ENCODE assay signal across 8 mouse cellular contexts in the genomic region with DNA sequence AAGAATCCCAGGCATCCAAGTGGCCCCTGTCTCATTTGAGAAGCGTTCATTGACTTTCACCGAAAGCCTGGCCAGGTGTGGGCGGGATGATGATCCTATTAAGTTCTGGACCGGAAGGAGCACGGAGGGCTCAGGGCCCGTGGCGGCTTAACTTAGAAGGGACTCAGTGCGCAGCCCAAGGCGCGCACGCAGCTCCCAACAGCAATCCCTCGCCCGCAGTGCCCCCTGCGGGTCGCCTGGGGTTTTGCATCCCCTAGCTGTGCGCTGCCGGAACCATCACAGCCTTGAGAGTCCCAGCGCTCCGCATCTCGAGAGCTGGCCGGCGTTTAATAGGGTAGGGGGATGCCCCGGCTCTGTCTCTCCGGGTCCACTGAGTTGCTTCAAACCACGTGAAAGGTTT. TPM values are rescaled to one million over a fixed set of nuclear protein-coding genes. Genes with fewer than 3 reads are reported as not detected.
DNase-seq lines count a peak whose midpoint lies in the region; ATAC-seq lines count a peak whose summit lies in the region.

No protein-coding gene starts in this region.

- H3K9me3 ChIP-seq in intestine, embryonic 15.5 days, result no peaks in the 10 kb centered on the region
- H3K9me3 ChIP-seq in midbrain, embryonic 10.5 days (replicated peaks), result no peaks in the 10 kb centered on the region

- H3K9ac ChIP-seq in intestine, embryonic 15.5 days, result peak overlapping the region; percentile 47; the same call in 1 of the 2 replicates

- H3K4me3 ChIP-seq in intestine, embryonic 15.5 days (replicated peaks), result peak overlapping the region; percentile 40
- H3K4me3 ChIP-seq in midbrain, embryonic 10.5 days, result peak overlapping the region; percentile 59

- no peak overlapping the region for H3K27ac ChIP-seq in intestine, embryonic 15.5 days
- H3K27ac ChIP-seq in midbrain, embryonic 10.5 days (replicated peaks), result peak overlapping the region; percentile 77

- WGBS in intestine, embryonic 15.5 days, result 0% methylated on average over 25 of the region's 25 CpGs
- under 1% methylated on average over 25 of the region's 25 CpGs for WGBS in midbrain, embryonic 10.5 days

- peaks cover 73% of the 10 kb centered on the region for H3K27me3 ChIP-seq in intestine, embryonic 15.5 days (replicated peaks)
- peaks cover 100% of the 10 kb centered on the region for H3K27me3 ChIP-seq in midbrain, embryonic 10.5 days (ENCODE audit: low read depth, poor library complexity, severe bottlenecking)

- intact Hi-C loops in gastrocnemius, postnatal 36 days (cut with DNase I), result loop anchor here (1.0 to 5.0 kb wide), 3 partner anchors 51 to 204 kb away; a partner anchor contains a TSS
- intact Hi-C loops in left cerebral cortex, postnatal 14 days (cut with DNase I), result loop anchor here (1.0 kb wide), 1 partner anchor 52 kb away; no protein-coding TSS in a partner anchor

- H3K4me1 ChIP-seq in intestine, embryonic 15.5 days (replicated peaks), result peaks cover 34% of the 10 kb centered on the region
- peaks cover 49% of the 10 kb centered on the region for H3K4me1 ChIP-seq in midbrain, embryonic 10.5 days

- H3K4me2 ChIP-seq in intestine, embryonic 15.5 days (replicated peaks), result peak overlapping the region; percentile 88

- ATAC-seq in intestine, embryonic 15.5 days, result peak; percentile 55

- no peaks in the 10 kb centered on the region for H3K36me3 ChIP-seq in intestine, embryonic 15.5 days
- no peaks in the 10 kb centered on the region for H3K36me3 ChIP-seq in midbrain, embryonic 10.5 days

- peak; percentile 79 to 84 for DNase-seq in adrenal gland, adult 18-20 months (ENCODE audit: low spot score in 2 of 2)
- peak; percentile 93 for DNase-seq in embryo, embryonic 11 days
- DNase-seq in gastrocnemius, postnatal 36 days, result peak; percentile 81 to 82
- peak; percentile 84 to 85 for DNase-seq in left cerebral cortex, postnatal 14 days (ENCODE audit: low spot score in 2 of 2)
- DNase-seq in midbrain, embryonic 10.5 days (ENCODE audit: low spot score), result peak; percentile 93
- DNase-seq in right cerebral cortex, postnatal 36 days (ENCODE audit: low spot score in 2 of 2), result peak; percentile 43 to 73
- peak; percentile 79 to 87 for DNase-seq in urinary bladder, postnatal 4 days (ENCODE audit: low spot score in 2 of 2)

RNA-seq across cellular contexts. Expression of a gene that starts 1.4 kb away (rescaled TPM):
- total RNA-seq in adrenal gland, adult 18-20 months (2021), result 1 to 10 TPM; 2.1 to 3.5 TPM
- total RNA-seq in gastrocnemius, postnatal 36 days (2021), result under 1 TPM; 0.27 to 0.48 TPM
- 14.5 and 15.8 TPM in 2 replicates for polyA plus RNA-seq in intestine, embryonic 15.5 days (2015; fragmentation: Nextera tagmentation; extraction: Ambion mirVana)
- total RNA-seq in left cerebral cortex, postnatal 14 days (2021), result 1 to 10 TPM in 1 of 2 experiments, under 1 TPM in 1; 0.94 to 2.0 TPM
- 17.9 and 22.5 TPM in 2 replicates for polyA plus RNA-seq in midbrain, embryonic 10.5 days (2016; fragmentation: Nextera tagmentation; extraction: Ambion mirVana)
